Mouse (Mus musculus): ENCODE data around the gene Rbm17.
"Not testable (repeated sequence)": the region's sequence is repeated elsewhere in the genome, so short reads cannot be mapped to it uniquely, and the experiment has no call there.

Rbm17 gene

GRCm38 (mm10) chr2:11544342-11544741 is 59.6 kb downstream of the Rbm17 start:
- DNase-seq (ENCODE audit: low read depth), result no peak

GRCm38 (mm10) chr2:11543158-11543557 is 60.8 kb downstream of the Rbm17 start:
- no peak for DNase-seq (ENCODE audit: low read depth)

GRCm38 (mm10) chr2:11542640-11543039 is 61.3 kb downstream of the Rbm17 start:
- peak; percentile 80 for DNase-seq (ENCODE audit: low read depth)

- DNase-seq (ENCODE audit: low read depth), result no peak
These were observed 61.8 kb downstream of the Rbm17 start for GRCm38 (mm10) chr2:11542121-11542520.

GRCm38 (mm10) chr2:11541528-11541927 is 62.4 kb downstream of the Rbm17 start:
- not testable (repeated sequence) for DNase-seq (ENCODE audit: low read depth)

DNA sequence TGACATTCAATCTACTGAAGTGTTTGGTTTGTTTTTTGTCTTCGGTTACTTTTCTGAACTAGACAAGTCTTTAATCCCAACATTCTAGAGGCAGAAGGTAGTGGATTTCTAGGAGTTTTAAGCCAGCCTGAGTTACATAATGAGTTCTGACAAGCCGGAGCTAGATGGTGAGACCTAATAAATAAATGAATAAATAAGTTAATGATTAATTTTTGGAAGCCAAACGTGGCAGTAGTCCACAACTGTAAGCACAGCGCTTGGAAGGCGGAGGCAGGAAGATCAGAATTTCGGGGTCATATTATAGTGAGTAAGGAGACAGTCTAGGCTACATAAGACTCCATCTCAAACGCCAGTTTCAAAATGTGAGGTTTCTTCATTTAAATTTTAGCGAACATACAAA is 68.0 kb downstream of the Rbm17 start:
- no peak for DNase-seq (ENCODE audit: low read depth)
